Mouse (Mus musculus): ENCODE results near the gene Olfr794.

The Olfr794 gene

GRCm38 (mm10) chr10:129567355-129567754 is at the start of gene Olfr794:
TSS of gene Olfr794 (plus strand) at chr10:129567655.
- no peak for DNase-seq

- DNase-seq, result no peak
Measured at GRCm38 (mm10) chr10:129521492-129521891, 46.0 kb upstream of the Olfr794 start, which contains the start of gene Olfr791. TSS of gene Olfr791 (plus strand) at chr10:129521792.

GRCm38 (mm10) chr10:129538862-129539261 is 28.6 kb upstream of the Olfr794 start, which contains the start of gene Olfr792:
TSS of gene Olfr792 (plus strand) at chr10:129539162.
- no peak for DNase-seq

GRCm38 (mm10) chr10:129549354-129549753 is 18.1 kb upstream of the Olfr794 start:
- DNase-seq, result no peak

GRCm38 (mm10) chr10:129577066-129577465 is 9.6 kb downstream of the Olfr794 start:
- DNase-seq, result no peak

GRCm38 (mm10) chr10:129612470-129612869 is 45.0 kb downstream of the Olfr794 start, which contains the start of gene Olfr796:
TSS of gene Olfr796 (minus strand) at chr10:129612570.
- DNase-seq, result no peak

GRCm38 (mm10) chr10:129621724-129622123 is 54.3 kb downstream of the Olfr794 start:
- DNase-seq, result no peak
